Mouse (Mus musculus): ENCODE measurements around the gene Clec2d. TPM values are rescaled to one million over a fixed set of nuclear protein-coding genes. Genes with fewer than 3 reads are reported as not detected.
"Not testable (repeated sequence)": the region's sequence is repeated elsewhere in the genome, so short reads cannot be mapped to it uniquely, and the experiment has no call there.

Clec2d gene
- total and polyA plus RNA-seq, 2 experiments: 141 to 532 TPM

- WGBS: 97% methylated on average over 2 of the region's 2 CpGs
- TF ChIP-seq POLR2A (IDR thresholded peaks at IDR 0.05; ENCODE audit: extremely low read depth, insufficient read depth, low read length): no peak
- TF ChIP-seq CTCF (IDR thresholded peaks at IDR 0.05; ENCODE audit: low read depth, low read length): no peak
- Histone ChIP-seq H3K4me1 (ENCODE audit: control insufficient read depth, insufficient read depth, low read length) (peaks cover 4% of the 10 kb centered on the region; the same call in 1 of the 2 replicates), H3K79me2 (ENCODE audit: control insufficient read depth, insufficient read depth, low read length) (no peaks in the 10 kb centered on the region), H3K4me3 (ENCODE audit: insufficient read depth, low read depth, low read length) (no peak overlapping the region), H3K27me3 (ENCODE audit: control insufficient read depth, insufficient read depth, low read length) (no peaks in the 10 kb centered on the region), H3K9ac (ENCODE audit: low read depth, low read length) (no peak overlapping the region), H3K27ac (replicated peaks; ENCODE audit: insufficient read depth, low read depth, low read length) (no peak overlapping the region), H3K36me3 (ENCODE audit: control insufficient read depth, insufficient read depth, low read length) (no peaks in the 10 kb centered on the region)
- DNase-seq (ENCODE audit: extremely low read depth, low read depth, low spot score): no peak
These were observed 13.0 kb downstream of the Clec2d start for GRCm38 (mm10) chr6:129193431-129193830.

- not testable (repeated sequence) for H3K36me3 ChIP-seq (ENCODE audit: control insufficient read depth, insufficient read depth, low read length); DNase-seq (ENCODE audit: extremely low read depth, low read depth, low spot score); H3K4me1 ChIP-seq (ENCODE audit: control insufficient read depth, insufficient read depth, low read length); H3K27me3 ChIP-seq (ENCODE audit: control insufficient read depth, insufficient read depth, low read length); H3K4me3 ChIP-seq (ENCODE audit: insufficient read depth, low read depth, low read length); H3K79me2 ChIP-seq (ENCODE audit: control insufficient read depth, insufficient read depth, low read length); H3K27ac ChIP-seq (replicated peaks; ENCODE audit: insufficient read depth, low read depth, low read length); H3K9ac ChIP-seq (ENCODE audit: low read depth, low read length)
These were observed 19.7 kb downstream of the Clec2d start for GRCm38 (mm10) chr6:129200066-129200465.

GRCm38 (mm10) chr6:129202306-129202705 lies 21.9 kb downstream of the Clec2d start:
- H3K36me3 ChIP-seq (ENCODE audit: control insufficient read depth, insufficient read depth, low read length): no peaks in the 10 kb centered on the region
- 98% methylated on average over 1 of the region's 1 CpGs for WGBS

GRCm38 (mm10) chr6:129204342-129204741 lies 23.9 kb downstream of the Clec2d start:
- no peaks in the 10 kb centered on the region for H3K27me3 ChIP-seq (ENCODE audit: control insufficient read depth, insufficient read depth, low read length)
- no peaks in the 10 kb centered on the region for H3K36me3 ChIP-seq (ENCODE audit: control insufficient read depth, insufficient read depth, low read length)
- H3K79me2 ChIP-seq (ENCODE audit: control insufficient read depth, insufficient read depth, low read length): no peaks in the 10 kb centered on the region
- H3K4me1 ChIP-seq (ENCODE audit: control insufficient read depth, insufficient read depth, low read length): peaks cover 16% of the 10 kb centered on the region
- peak overlapping the region; percentile 17 for H3K27ac ChIP-seq (replicated peaks; ENCODE audit: insufficient read depth, low read depth, low read length)
- peak; percentile 76 for DNase-seq (ENCODE audit: extremely low read depth, low read depth, low spot score)
- no peak overlapping the region for H3K4me3 ChIP-seq (ENCODE audit: insufficient read depth, low read depth, low read length)
- no peak overlapping the region for H3K9ac ChIP-seq (ENCODE audit: low read depth, low read length)
- TF ChIP-seq CTCF (IDR thresholded peaks at IDR 0.05; ENCODE audit: low read depth, low read length) (no peak), POLR2A (IDR thresholded peaks at IDR 0.05; ENCODE audit: extremely low read depth, insufficient read depth, low read length) (no peak)
- 24% methylated on average over 1 of the region's 1 CpGs for WGBS

More at GRCm38 (mm10) chr6:129202306-129202705, 21.9 kb downstream of the Clec2d start:
- Histone ChIP-seq H3K9ac (ENCODE audit: low read depth, low read length) (no peak overlapping the region), H3K4me1 (ENCODE audit: control insufficient read depth, insufficient read depth, low read length) (peaks cover 11% of the 10 kb centered on the region), H3K79me2 (ENCODE audit: control insufficient read depth, insufficient read depth, low read length) (no peaks in the 10 kb centered on the region), H3K27ac (replicated peaks; ENCODE audit: insufficient read depth, low read depth, low read length) (no peak overlapping the region), H3K27me3 (ENCODE audit: control insufficient read depth, insufficient read depth, low read length) (no peaks in the 10 kb centered on the region), H3K4me3 (ENCODE audit: insufficient read depth, low read depth, low read length) (no peak overlapping the region)
- no peak for TF ChIP-seq POLR2A (IDR thresholded peaks at IDR 0.05; ENCODE audit: extremely low read depth, insufficient read depth, low read length)
- TF ChIP-seq CTCF (IDR thresholded peaks at IDR 0.05; ENCODE audit: low read depth, low read length): no peak
- DNase-seq (ENCODE audit: extremely low read depth, low read depth, low spot score): no peak

GRCm38 (mm10) chr6:129204838-129205237 lies 24.4 kb downstream of the Clec2d start:
- no peak overlapping the region for H3K4me3 ChIP-seq (ENCODE audit: insufficient read depth, low read depth, low read length)
- 74% methylated on average over 3 of the region's 3 CpGs for WGBS

GRCm38 (mm10) chr6:129208891-129209519 lies 28.6 kb downstream of the Clec2d start:
- H3K4me3 ChIP-seq (ENCODE audit: insufficient read depth, low read depth, low read length): no peak overlapping the region
- H3K27ac ChIP-seq (replicated peaks; ENCODE audit: insufficient read depth, low read depth, low read length): peak overlapping the region; percentile 56; the same call in 1 of the 2 replicates
- no peak for TF ChIP-seq CTCF (IDR thresholded peaks at IDR 0.05; ENCODE audit: low read depth, low read length)
- TF ChIP-seq POLR2A (IDR thresholded peaks at IDR 0.05; ENCODE audit: extremely low read depth, insufficient read depth, low read length): no peak
- peaks cover 19% of the 10 kb centered on the region for H3K4me1 ChIP-seq (ENCODE audit: control insufficient read depth, insufficient read depth, low read length)
- H3K79me2 ChIP-seq (ENCODE audit: control insufficient read depth, insufficient read depth, low read length): no peaks in the 10 kb centered on the region
- H3K9ac ChIP-seq (ENCODE audit: low read depth, low read length): no peak overlapping the region
- peak; percentile 64 for DNase-seq (ENCODE audit: extremely low read depth, low read depth, low spot score)
- H3K36me3 ChIP-seq (ENCODE audit: control insufficient read depth, insufficient read depth, low read length): no peaks in the 10 kb centered on the region
- no peaks in the 10 kb centered on the region for H3K27me3 ChIP-seq (ENCODE audit: control insufficient read depth, insufficient read depth, low read length)
- WGBS: 42% methylated on average over 5 of the region's 5 CpGs

More at GRCm38 (mm10) chr6:129204838-129205237, 24.4 kb downstream of the Clec2d start:
- Histone ChIP-seq H3K9ac (ENCODE audit: low read depth, low read length) (no peak overlapping the region), H3K27me3 (ENCODE audit: control insufficient read depth, insufficient read depth, low read length) (no peaks in the 10 kb centered on the region), H3K79me2 (ENCODE audit: control insufficient read depth, insufficient read depth, low read length) (no peaks in the 10 kb centered on the region), H3K36me3 (ENCODE audit: control insufficient read depth, insufficient read depth, low read length) (no peaks in the 10 kb centered on the region), H3K4me1 (ENCODE audit: control insufficient read depth, insufficient read depth, low read length) (peaks cover 16% of the 10 kb centered on the region), H3K27ac (replicated peaks; ENCODE audit: insufficient read depth, low read depth, low read length) (peak overlapping the region; percentile 60)
- peak; percentile 67 for DNase-seq (ENCODE audit: extremely low read depth, low read depth, low spot score)
- no peak for TF ChIP-seq POLR2A (IDR thresholded peaks at IDR 0.05; ENCODE audit: extremely low read depth, insufficient read depth, low read length)
- no peak for TF ChIP-seq CTCF (IDR thresholded peaks at IDR 0.05; ENCODE audit: low read depth, low read length)

All from liver, adult 2 months (tissue).